Mouse (Mus musculus) hematopoietic stem cell, adult 5-6 weeks (primary cell): Measurements from ENCODE around the gene Qser1. TPM values are rescaled to one million over a fixed set of nuclear protein-coding genes. Genes with fewer than 3 reads are reported as not detected.

Experiments
- ATAC-seq, 2 experiments: fragments of 125-278 bp in 1 of 2; replicated peaks in 1 of 2; 2 replicates each; pipeline ENCODE4 v1.8.0; 2016 to 2017; ENCODE audit warnings: inconsistent platforms in 2 of 2, mild to moderate bottlenecking in 2 of 2, moderate number of reproducible peaks in 2 of 2, low read depth in 1 of 2, moderate TSS enrichment in 1 of 2; ENCODE audit not compliant: low FRiP score in 2 of 2, poor library complexity in 2 of 2, severe bottlenecking in 2 of 2, insufficient read depth in 1 of 2, low TSS enrichment in 1 of 2
- total RNA-seq: library from RNA; stranded (forward); fragments of 172-1452, 232-1000 nt; gene quantifications from 2 replicates; pipeline ENCODE4 v1.2.3, GENCODE M21; 2017

Gene Qser1
- total RNA-seq, 1 experiment from 2014 or later: 13.9 TPM

DNA sequence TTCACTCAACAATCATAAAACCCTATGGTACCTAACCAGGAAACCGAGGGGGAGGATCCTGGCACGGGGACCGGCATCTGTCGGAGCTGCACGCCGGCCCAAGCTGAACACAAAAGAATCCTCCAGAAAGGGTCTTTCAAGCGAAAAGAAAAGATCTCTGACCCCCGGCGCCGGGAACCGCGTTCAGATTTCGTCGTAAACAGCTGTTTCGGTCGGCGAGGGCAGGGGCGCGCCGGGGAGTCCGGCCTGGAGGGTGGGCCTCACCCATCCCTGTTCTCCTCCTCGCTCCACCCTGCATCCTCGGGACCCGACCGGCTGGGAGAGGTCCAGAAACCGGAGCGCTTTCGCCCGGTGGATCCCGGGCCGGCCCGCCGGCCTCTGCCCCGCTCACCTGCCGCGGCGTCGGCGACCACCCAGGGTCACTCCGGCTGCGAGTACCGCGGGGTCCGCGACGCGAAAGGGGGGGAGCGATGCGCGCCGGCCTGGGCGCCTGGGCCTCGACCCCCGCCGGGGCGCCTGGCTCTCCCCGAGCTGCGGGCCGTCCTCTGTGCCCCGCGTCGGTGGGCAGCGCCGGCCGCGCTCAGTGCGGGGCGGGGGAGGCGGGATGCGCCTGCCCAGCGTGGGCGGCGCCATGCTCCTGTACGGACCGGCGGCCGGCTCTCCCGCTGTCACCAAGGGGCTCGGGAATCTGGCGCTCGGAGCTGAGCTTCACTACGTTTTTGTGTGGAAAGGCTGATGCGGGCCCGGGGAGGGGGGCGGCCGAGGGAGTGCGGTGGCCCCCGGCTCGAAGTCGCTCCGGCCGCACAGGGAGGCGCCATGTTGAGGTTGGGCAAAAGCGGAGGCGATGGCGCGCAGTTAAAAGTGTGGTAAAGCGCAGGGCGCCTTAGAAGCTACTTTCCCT lies 104.7 kb downstream of the Qser1 start, which contains the start of gene Tcp11l1:
Tcp11l1 (minus strand) TSS at position 585 of the 901 bp plus-strand sequence.
- ATAC-seq: peak; percentile 40 to 59

DNA sequence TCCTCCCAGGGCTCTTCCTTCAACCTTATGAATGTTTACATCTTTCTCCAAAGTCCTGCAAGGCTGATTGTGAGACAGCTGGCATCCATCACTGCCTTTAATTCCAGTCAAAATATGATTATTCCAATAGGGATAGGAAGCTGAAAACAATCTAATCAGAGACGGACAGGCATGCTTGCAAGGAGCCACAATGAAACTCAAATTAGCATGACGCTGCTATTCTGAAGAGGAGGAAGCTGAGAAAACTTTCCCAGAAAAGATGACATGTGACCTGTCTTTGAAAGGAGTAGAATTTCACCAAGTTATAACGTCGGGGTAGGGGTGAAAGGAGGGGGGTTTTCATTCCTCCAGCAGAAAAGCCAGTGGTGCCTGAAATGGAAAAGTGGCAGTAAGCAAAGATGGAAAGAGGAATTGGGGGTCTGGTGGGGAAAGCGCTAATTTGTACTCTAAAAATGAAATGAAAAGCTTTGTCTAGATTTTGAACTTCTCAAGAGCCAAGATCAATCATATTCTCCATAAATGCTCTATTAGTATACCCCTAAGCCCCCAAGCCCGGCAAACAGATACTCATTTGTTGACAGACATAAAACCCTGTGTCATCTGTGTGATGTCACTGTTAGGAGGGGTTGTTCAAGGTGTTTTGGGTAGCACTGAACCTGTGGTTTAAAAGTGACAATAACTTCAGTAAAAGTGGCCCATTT lies 105.7 kb downstream of the Qser1 start:
- peak in 1 of 2 experiments; percentile 38; a peak in 1 of 4 replicates for ATAC-seq

DNA sequence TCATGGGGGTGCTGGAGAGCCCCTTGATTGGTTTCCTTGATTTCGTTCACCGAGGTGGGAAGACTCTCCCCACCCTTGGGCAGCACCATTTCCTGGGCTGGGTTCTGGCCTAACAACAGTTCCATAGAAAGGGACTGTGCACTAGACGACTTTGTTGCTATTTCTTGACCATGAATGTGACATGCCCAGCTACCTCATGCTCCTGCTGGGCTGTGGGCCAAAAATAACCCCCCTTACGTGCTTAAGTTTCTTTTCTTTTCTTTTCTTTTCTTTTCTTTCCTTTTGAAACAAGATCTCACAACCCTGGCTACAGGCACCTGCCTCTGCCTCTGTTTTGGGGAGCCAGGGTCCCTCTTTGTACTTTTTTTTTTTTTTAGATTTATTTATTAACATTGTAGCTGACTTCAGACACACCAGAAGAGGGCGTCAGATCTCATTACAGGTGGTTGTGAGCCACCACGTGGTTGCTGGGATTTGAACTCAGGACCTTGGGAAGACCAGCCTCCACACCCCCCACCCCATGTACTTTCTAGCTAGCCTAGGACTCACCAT lies 106.7 kb downstream of the Qser1 start:
- no peak for ATAC-seq

Other genes with a start within 250 kb of the Qser1 start
- gene Cstf3, start 226.2 kb downstream of the Qser1 start, total RNA-seq: 24.8 and 35.3 TPM in 2 replicates
- 12.6 and 15.9 TPM in 2 replicates for gene Tcp11l1, start 104.6 kb downstream of the Qser1 start, total RNA-seq
- not detected in 2 replicates for gene Pin1rt1, start 100.4 kb downstream of the Qser1 start, total RNA-seq
- 0.88 and 1.6 TPM in 2 replicates for gene Depdc7, start 73.9 kb downstream of the Qser1 start, total RNA-seq
- 38.7 and 40.8 TPM in 2 replicates for gene Prrg4, start 33.1 kb upstream of the Qser1 start, total RNA-seq
- 18.7 and 23.0 TPM in 2 replicates for gene Ccdc73, start 51.0 kb upstream of the Qser1 start, total RNA-seq
- gene Eif3m, start 200.3 kb upstream of the Qser1 start, total RNA-seq: 275 and 300 TPM in 2 replicates